Mouse (Mus musculus) neural tube, embryonic 11.5 days (tissue): ENCODE measurements around the gene Syn3. TPM values are rescaled to one million over a fixed set of nuclear protein-coding genes. Genes with fewer than 3 reads are reported as not detected.

Experiments
- ATAC-seq: fragments of 200-750 bp; cut with Nextera tagmentation; 2 replicates; pipeline ENCODE4 v1.8.0; 2017; ENCODE audit warnings: moderate number of reproducible peaks, mild to moderate bottlenecking, moderate TSS enrichment, moderate library complexity; ENCODE audit not compliant: insufficient read depth, low FRiP score, low TSS enrichment
- DNase-seq: peaks from one replicate; pipeline ENCODE4 v3.0.0-alpha.2; 2015; ENCODE audit warnings: low spot score
- H3K27ac ChIP-seq: fragments of 300-500 bp; sonication (generic); 2 replicates; pipeline ENCODE4 v1.5.1; 2014; ENCODE audit warnings: low read depth, mild to moderate bottlenecking, low read length
- H3K27me3 ChIP-seq: fragments of 300-500 bp; sonication (generic); 2 replicates; pipeline ENCODE4 v1.6.1; 2014; ENCODE audit warnings: mild to moderate bottlenecking, low read length, mixed read lengths; ENCODE audit not compliant: control insufficient read depth, insufficient read depth
- H3K36me3 ChIP-seq: fragments of 300-500 bp; sonication (generic); 2 replicates; pipeline ENCODE4 v1.6.1; 2014; ENCODE audit warnings: mild to moderate bottlenecking, low read length, moderate library complexity, mixed read lengths; ENCODE audit not compliant: control insufficient read depth, insufficient read depth
- H3K4me1 ChIP-seq: fragments of 300-500 bp; sonication (generic); 2 replicates; pipeline ENCODE4 v1.6.1; 2014; ENCODE audit warnings: low read length, mixed read lengths; ENCODE audit not compliant: control insufficient read depth, insufficient read depth
- H3K4me2 ChIP-seq: fragments of 300-500 bp; sonication (generic); 2 replicates; pipeline ENCODE4 v1.6.1; 2014; ENCODE audit warnings: low read depth, mild to moderate bottlenecking, moderate library complexity
- H3K4me3 ChIP-seq: fragments of 300-500 bp; sonication (generic); 2 replicates; pipeline ENCODE4 v1.5.1; 2014; ENCODE audit warnings: low read depth, low read length
- H3K9ac ChIP-seq: fragments of 300-500 bp; sonication (generic); 2 replicates; pipeline ENCODE4 v1.6.1; 2014; ENCODE audit warnings: mild to moderate bottlenecking, low read length
- H3K9me3 ChIP-seq: fragments of 300-500 bp; sonication (generic); 2 replicates; pipeline ENCODE4 v1.6.1; 2016; ENCODE audit warnings: low read length; ENCODE audit not compliant: control insufficient read depth
- WGBS: fragments of 180-500 bp; shearing (Covaris S2); extraction: QIAGEN DNeasy Blood & Tissue Kit; methylation state at CpG from one replicate; pipeline ENCODE4 v1.1.7; 2014; 5-methylcytosine and 5-hydroxymethylcytosine counted together
- polyA plus RNA-seq: library from polyadenylated mRNA; unstranded; fragments of >200 nt; fragmentation: Nextera tagmentation; extraction: Ambion mirVana; gene quantifications from 2 replicates; pipeline ENCODE4 v1.2.1, GENCODE M21; 2014

Syn3 gene
- polyA plus RNA-seq, 1 experiment from 2014 or later: 4.4 TPM

GRCm38 (mm10) chr10:86188614-86189013 lies 310.1 kb downstream of the Syn3 start:
- Histone ChIP-seq H3K9me3 (no peaks in the 10 kb centered on the region), H3K4me3 (no peak overlapping the region), H3K27me3 (no peaks in the 10 kb centered on the region), H3K36me3 (no peaks in the 10 kb centered on the region), H3K4me2 (no peak overlapping the region), H3K4me1 (no peaks in the 10 kb centered on the region), H3K9ac (no peak overlapping the region), H3K27ac (no peak overlapping the region)
- WGBS: 82% methylated on average over 4 of the region's 4 CpGs
- ATAC-seq (no peak), DNase-seq (no peak)

GRCm38 (mm10) chr10:86187881-86188280 lies 310.8 kb downstream of the Syn3 start:
- no peak for DNase-seq
- ATAC-seq: no peak
- Histone ChIP-seq H3K4me3 (no peak overlapping the region), H3K27me3 (no peaks in the 10 kb centered on the region), H3K4me2 (no peak overlapping the region), H3K9ac (no peak overlapping the region), H3K4me1 (no peaks in the 10 kb centered on the region), H3K27ac (no peak overlapping the region), H3K36me3 (no peaks in the 10 kb centered on the region), H3K9me3 (no peaks in the 10 kb centered on the region)
- 88% methylated on average over 5 of the region's 5 CpGs for WGBS

GRCm38 (mm10) chr10:86183148-86183885 lies 315.4 kb downstream of the Syn3 start:
- Histone ChIP-seq H3K27me3 (no peaks in the 10 kb centered on the region), H3K9me3 (no peaks in the 10 kb centered on the region), H3K4me1 (no peaks in the 10 kb centered on the region), H3K4me2 (no peak overlapping the region), H3K27ac (no peak overlapping the region), H3K9ac (no peak overlapping the region), H3K36me3 (no peaks in the 10 kb centered on the region), H3K4me3 (no peak overlapping the region)
- ATAC-seq (no peak), DNase-seq (no peak)
- WGBS: 65% methylated on average over 8 of the region's 8 CpGs

GRCm38 (mm10) chr10:86182183-86182805 lies 316.4 kb downstream of the Syn3 start:
- no peak overlapping the region for H3K4me3 ChIP-seq
- no peaks in the 10 kb centered on the region for H3K4me1 ChIP-seq
- H3K9me3 ChIP-seq: no peaks in the 10 kb centered on the region
- H3K4me2 ChIP-seq: no peak overlapping the region
- H3K27ac ChIP-seq: no peak overlapping the region
- DNase-seq (peak; percentile 28), ATAC-seq (no peak)
- 47% methylated on average over 3 of the region's 3 CpGs for WGBS
- no peak overlapping the region for H3K9ac ChIP-seq
- no peaks in the 10 kb centered on the region for H3K36me3 ChIP-seq
- H3K27me3 ChIP-seq: no peaks in the 10 kb centered on the region

GRCm38 (mm10) chr10:86176411-86176810 lies 322.3 kb downstream of the Syn3 start:
- 91% methylated on average over 2 of the region's 2 CpGs for WGBS

GRCm38 (mm10) chr10:86174017-86174416 lies 324.7 kb downstream of the Syn3 start:
- no peaks in the 10 kb centered on the region for H3K27me3 ChIP-seq
- no peak overlapping the region for H3K27ac ChIP-seq
- DNase-seq (no peak), ATAC-seq (no peak)
- H3K4me2 ChIP-seq: no peak overlapping the region
- no peaks in the 10 kb centered on the region for H3K9me3 ChIP-seq
- whole genome bisulfite sequencing: 81% methylated on average over 6 of the region's 6 CpGs
- H3K36me3 ChIP-seq: no peaks in the 10 kb centered on the region
- H3K4me1 ChIP-seq: no peaks in the 10 kb centered on the region
- no peak overlapping the region for H3K9ac ChIP-seq
- H3K4me3 ChIP-seq: no peak overlapping the region

More at GRCm38 (mm10) chr10:86176411-86176810, 322.3 kb downstream of the Syn3 start:
- H3K4me2 ChIP-seq: no peak overlapping the region
- no peaks in the 10 kb centered on the region for H3K36me3 ChIP-seq
- no peak overlapping the region for H3K9ac ChIP-seq
- H3K4me1 ChIP-seq: no peaks in the 10 kb centered on the region
- ATAC-seq (no peak), DNase-seq (no peak)
- H3K9me3 ChIP-seq: no peaks in the 10 kb centered on the region
- no peak overlapping the region for H3K4me3 ChIP-seq
- H3K27me3 ChIP-seq: no peaks in the 10 kb centered on the region
- no peak overlapping the region for H3K27ac ChIP-seq

- WGBS: 91% methylated on average over 4 of the region's 4 CpGs
Observed at GRCm38 (mm10) chr10:86173284-86173683, 325.4 kb downstream of the Syn3 start.

GRCm38 (mm10) chr10:86171246-86171645 lies 327.4 kb downstream of the Syn3 start:
- Histone ChIP-seq H3K36me3 (no peaks in the 10 kb centered on the region), H3K4me1 (no peaks in the 10 kb centered on the region), H3K4me3 (no peak overlapping the region), H3K9ac (no peak overlapping the region), H3K9me3 (no peaks in the 10 kb centered on the region), H3K27me3 (no peaks in the 10 kb centered on the region), H3K27ac (no peak overlapping the region), H3K4me2 (no peak overlapping the region)
- DNase-seq (no peak), ATAC-seq (no peak)
- WGBS: 93% methylated on average over 1 of the region's 1 CpGs

More at GRCm38 (mm10) chr10:86173284-86173683, 325.4 kb downstream of the Syn3 start:
- no peak for DNase-seq
- H3K4me2 ChIP-seq: no peak overlapping the region
- no peaks in the 10 kb centered on the region for H3K36me3 ChIP-seq
- no peaks in the 10 kb centered on the region for H3K27me3 ChIP-seq
- H3K4me3 ChIP-seq: no peak overlapping the region
- no peak for ATAC-seq
- no peak overlapping the region for H3K9ac ChIP-seq
- H3K27ac ChIP-seq: no peak overlapping the region
- no peaks in the 10 kb centered on the region for H3K9me3 ChIP-seq
- H3K4me1 ChIP-seq: no peaks in the 10 kb centered on the region

GRCm38 (mm10) chr10:86168084-86168483 lies 330.6 kb downstream of the Syn3 start:
- Histone ChIP-seq H3K4me3 (no peak overlapping the region), H3K36me3 (no peaks in the 10 kb centered on the region), H3K27me3 (no peaks in the 10 kb centered on the region), H3K9me3 (no peaks in the 10 kb centered on the region), H3K4me2 (no peak overlapping the region), H3K27ac (no peak overlapping the region), H3K9ac (no peak overlapping the region), H3K4me1 (no peaks in the 10 kb centered on the region)
- ATAC-seq: no peak
- 92% methylated on average over 2 of the region's 2 CpGs for WGBS
- DNase-seq: no peak
